Mouse (Mus musculus) B cell, adult 2 months (primary cell): ENCODE data around the gene Scp2.
"Not testable (repeated sequence)": the region's sequence is repeated elsewhere in the genome, so short reads cannot be mapped to it uniquely, and the experiment has no call there.

ENCODE experiments used
- DNase-seq, 2 experiments: peaks; one replicate each; pipeline ENCODE4 v3.0.0; 2022

Gene Scp2

DNA sequence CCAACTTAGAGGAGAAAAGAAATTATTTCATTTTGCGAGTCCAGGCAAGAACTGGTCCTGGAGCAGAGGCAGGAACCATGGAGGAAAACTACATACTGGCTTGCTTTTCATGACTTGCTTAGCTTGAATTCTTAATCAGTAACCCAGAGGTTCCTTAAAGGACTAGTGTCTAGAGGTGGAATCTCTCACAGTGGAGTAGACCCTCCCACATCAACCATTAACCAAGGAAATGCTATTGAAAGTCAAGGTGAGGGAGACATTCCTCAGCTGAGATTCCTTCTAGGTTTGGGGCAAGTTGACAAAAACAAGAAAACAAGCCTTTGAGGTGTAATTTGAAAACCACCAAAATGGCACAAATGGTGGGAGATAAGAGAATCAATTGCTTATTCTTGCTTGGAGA is at the start of gene Scp2:
TSS of gene Scp2 (minus strand) at position 119 of the 400 bp plus-strand sequence.
- DNase-seq: no peak

DNA sequence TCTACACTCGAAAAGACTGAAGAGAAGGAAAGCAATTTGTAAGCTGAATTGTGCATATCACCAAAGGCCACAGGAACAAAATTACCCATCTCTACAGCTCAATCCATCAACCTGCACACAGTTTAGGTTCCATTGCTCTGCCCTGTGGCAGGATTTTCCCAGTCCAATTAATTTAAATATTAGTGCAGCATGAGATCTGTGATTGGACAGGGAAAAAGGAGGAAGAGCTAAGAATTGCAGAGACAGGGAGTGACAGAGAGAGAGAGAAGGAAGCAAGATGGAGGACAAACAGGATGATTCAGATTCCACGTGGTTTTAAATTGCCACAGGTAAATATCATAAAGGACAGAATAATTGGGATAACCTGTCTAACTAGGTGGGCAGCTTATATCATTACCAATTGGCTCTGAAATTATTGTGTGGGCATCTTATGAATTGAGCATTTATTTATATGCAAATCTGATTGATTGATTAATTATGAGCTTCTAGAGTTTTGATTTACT is 48.1 kb upstream of the Scp2 start:
- no peak for DNase-seq

DNA sequence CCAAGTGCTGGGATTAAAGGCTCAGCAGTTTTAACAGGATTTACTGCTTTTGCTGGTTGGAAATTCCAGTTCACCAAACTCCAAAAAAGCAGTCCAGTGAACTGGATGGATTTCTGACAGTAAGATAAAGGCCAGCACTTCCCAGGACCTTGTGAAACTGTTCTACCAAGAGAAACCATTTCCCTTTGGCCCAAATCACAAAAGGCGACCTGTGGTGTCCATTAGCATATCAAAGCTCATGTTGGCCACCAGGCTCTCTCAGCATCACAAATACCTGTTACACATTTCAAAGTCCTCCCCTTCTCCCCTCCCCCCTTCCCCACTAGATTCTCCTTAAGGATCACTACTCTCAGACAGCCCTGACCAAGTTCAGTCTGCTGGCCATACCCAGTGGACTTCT is 37.5 kb upstream of the Scp2 start:
- DNase-seq: no peak

DNA sequence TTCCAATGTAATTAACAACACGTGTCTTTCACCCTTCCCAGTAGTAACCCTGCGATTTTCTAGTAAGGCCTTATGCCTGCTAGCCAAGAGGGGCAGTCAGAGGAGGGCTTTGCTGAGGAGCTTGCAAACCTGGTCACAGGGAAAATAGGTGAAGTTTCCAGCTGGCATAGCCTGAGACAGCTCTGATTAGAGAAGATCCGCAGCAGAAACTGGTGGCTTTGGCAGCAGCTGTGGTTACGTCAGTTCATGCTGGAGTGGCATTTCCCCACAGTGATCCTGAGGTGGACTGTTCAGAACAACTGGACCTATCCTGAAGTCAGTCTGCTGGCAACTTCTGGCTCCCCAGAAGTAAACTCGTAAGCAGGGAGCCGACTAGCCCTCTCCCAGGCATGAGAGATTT is 23.3 kb upstream of the Scp2 start:
- no peak for DNase-seq

DNA sequence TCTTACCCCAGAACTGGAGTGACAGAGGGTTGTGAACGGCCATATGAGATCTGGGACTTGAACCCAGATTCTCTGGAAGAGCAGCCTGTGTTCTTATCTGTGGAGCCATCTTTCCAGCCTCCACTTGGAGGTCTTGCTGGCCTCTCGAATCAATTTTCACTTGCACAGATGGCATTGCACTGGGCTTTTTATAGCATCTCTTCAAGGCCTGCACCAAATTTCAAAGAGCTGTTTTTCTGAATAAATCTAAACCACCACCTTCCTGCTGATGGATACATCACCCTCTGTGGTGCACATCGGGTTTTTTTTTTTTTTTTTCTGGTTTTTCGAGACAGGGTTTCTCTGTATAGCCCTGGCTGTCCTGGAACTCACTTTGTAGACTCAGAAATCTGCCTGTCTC is 22.1 kb upstream of the Scp2 start:
- DNase-seq: no peak

DNA sequence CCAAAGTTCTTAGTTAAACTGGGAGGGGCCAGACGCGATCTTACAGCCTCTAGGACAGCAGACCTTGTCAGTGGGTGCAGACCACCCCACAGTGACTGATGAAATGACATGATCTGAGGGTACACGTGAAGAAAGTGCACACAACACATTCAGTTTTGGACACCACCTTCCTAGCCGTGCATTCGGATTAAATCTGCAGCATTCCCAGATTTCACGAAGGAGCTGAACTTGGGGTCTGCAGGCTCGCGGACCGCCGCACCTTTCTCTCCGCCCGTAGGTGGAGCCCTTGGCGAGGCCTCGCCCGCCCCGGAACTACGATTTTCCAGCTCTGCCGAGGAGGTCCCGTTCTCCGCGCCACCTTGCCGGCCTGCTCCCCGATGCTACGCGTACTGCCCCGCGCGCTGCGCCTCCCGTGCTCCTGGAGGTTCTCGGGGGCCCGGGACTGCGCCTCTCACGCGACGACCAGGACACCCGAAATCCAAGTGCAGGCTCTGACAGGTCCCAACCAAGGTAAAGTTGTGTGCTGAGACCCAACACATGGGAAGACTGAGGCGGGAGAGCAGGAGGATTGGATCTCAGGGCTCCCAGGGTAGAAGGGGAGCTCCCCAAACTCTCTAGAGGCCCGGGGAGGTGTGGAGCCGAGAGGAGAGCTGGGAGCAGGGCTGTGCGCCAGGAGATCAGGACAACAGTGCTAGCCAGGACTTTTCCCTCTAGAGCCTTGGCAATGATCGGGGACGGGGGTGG is 20.5 kb upstream of the Scp2 start, which contains the start of gene Echdc2:
TSS of gene Echdc2 (plus strand) at position 286 of the 744 bp plus-strand sequence.
- DNase-seq: peak; percentile 3 to 7

DNA sequence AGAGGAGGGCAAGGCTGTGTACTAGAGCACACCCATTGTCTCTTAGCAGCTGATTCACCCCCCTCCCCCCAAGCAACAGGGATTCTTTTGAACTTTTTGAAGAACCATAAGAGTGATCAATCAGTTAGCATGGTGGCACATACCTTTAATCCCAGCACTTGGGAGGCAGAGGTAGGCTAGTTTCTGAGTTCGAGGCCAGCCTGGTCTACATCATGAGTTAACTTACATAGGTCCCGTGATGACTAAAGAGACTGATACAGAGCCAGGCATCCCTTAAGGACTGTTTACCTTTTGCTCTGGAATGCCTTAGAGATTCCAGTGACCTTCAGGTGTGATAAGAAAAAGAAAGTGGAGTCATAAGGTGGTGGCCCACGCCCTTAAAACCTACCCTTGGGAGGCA is 18.5 kb upstream of the Scp2 start:
- DNase-seq: no peak

DNA sequence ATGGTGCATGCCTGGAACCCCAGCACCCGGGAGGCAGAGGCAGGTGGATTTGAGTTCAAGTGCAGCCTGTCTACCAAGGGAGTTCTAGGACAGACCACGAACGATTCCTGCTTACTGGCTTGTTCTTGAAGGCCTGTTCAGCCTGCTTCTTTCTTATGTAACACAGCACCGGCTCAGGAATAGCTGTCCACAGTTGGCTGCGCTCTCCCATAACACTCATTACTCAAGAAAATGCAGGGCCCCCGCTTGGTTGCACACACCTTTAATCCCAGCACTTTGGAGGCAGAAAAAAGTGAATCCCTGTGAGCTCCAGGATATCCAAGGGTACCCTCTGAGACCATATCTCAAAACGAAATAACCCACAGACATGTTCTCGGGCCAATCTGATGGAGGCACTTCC is 17.1 kb upstream of the Scp2 start:
- DNase-seq: no peak

DNA sequence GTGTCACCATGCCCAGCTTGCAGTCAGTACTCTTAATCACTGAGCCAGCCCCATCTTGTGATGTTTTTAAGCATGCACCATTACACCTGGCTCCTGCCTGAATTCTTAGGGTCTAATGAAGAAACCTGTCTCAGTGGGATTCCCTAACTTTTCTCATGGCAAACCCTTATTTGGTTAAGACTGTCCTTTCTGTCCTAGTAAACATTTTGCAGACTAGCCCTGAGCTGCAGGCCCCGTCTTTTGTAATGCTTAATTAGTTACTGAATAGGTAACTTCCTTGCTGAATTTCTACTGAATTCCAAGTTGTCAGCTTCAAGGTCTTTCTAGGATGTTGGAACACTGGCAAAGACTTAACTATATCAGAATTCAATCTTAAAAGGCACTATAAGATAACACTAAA is 10.3 kb upstream of the Scp2 start:
- not testable (repeated sequence) for DNase-seq

DNA sequence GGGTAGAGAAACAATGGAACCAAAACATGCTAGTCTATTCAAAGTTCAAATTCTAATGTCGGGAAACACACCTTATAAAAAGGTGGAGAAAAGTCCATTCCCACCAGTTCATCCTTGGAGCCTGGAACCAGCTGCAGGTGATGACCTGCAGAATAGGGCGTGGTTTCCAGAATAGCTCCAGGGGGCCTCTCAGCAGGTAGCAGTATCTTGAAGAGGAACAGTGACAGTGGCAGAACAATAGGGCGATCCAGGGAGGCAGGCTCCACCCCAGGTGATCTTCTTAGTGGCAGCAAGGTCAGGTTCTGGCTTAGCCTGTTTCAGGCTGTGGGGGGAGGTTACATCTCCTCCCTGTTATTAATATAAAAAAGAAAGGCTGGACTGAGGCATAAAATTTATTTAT is 756 bp upstream of the Scp2 start:
- DNase-seq: not testable (repeated sequence)

DNA sequence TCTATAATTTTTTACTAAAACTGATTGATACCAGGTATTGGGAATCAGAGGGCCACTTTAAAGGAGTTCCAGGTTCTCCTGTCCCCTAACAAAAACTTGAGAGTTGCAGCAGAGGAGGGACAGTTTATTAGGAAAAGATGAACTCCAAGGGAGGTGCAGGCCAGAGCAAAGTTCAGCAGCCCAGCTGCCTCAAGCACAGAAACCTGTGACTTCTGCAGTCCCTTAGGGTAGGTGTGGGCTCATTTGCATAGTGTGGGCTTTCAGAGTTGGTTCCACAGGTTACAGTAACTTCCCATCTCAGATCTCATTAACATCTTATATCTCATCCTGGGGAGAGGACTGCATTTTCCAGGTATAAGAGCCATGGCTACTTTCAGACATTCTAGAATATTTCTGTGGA is 1.0 kb downstream of the Scp2 start:
- DNase-seq: no peak

DNA sequence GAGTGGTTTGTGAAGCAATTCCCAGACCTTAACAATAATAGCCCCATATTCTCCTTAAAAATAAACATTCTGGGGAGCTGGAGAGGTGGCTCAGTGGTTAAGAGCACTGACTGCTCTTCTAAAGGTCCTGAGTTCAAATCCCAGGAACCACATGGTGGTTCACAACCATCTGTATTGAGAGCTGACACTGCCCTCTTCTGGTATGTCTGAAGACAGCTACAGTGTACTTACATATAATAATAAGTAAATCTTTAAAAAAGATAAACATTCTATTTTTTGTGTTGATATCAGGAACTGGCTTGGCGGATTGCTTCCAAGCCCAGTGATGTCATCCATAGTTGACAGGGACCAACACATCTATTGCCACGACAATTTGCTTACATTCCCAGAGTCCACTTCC is 1.6 kb downstream of the Scp2 start:
- DNase-seq: not testable (repeated sequence)

DNA sequence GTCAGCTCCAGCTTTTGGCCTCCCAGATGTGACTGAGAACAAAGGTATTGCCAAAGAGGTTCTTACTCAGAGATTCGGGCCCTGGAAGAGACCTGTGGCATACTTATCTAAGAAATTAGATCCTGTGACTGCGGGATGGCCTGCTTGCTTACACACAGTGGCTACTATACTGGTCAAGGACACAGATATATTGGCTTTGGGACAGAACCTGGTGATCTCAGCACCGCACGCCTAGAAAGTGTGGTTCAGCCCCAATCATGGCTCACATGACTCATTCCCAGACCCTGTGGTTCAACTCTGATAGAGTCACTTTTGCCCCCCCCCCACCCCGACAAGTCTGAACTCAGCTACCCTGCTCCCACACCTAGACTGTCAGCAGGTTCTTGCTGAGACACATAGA is 7.9 kb downstream of the Scp2 start:
- no peak for DNase-seq

DNA sequence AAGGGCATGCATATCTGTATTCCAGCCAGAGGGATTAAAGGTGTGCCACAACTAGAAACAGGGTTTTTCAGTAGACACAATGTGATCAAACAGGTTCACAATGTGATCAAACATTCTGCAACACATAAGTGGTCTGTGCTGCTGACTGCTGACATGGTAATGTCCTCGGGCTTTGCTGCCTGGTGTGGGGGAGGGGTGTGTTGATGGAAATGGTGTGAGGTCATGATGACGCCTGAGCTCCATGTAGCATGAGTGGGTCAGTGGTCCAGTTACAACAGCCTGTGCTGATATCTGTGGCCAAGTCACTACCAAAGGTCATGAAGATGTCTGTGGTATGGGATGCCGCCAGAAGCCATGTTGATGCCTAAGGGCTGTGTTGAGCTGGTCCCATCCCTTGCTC is 14.3 kb downstream of the Scp2 start:
- no peak for DNase-seq

DNA sequence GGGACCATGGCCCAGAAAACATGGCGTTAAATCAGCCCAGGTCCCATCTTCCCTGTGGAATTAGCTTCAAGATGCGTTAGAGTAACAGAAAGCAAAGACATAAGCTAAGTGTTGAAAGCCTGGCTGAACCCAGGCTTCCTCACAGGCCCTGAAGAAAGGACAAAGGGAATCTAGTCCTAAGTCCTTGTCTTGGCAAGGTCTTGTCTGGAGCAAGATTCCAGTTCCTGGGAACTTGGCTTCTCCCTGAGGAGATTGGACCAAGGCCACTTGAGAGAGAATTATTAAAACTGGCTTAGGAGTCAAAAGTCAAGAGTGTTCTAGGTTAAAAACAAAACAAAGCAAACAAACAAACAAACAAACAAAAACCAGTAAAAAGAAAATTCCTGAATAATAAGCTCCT is 16.5 kb downstream of the Scp2 start:
- DNase-seq: no peak

DNA sequence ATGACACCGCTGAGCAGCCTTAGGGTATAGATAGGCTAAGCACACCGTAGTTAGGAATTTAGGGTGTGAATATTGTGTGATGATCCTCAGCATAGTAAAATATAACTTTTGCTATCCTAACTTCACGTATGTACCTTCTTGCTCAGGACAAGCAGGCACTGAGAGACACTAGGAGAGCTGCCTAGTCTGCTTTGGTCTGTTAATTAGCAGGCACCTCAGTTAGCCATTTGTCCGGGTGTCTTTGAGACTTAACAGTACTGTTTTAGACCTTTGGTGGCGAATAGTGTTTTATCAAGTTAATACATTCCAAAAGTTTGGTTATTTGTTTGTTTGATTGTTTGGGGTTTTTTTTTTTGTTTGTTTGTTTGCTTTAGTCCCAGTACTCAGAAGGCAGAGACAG is 17.3 kb downstream of the Scp2 start:
- no peak for DNase-seq

DNA sequence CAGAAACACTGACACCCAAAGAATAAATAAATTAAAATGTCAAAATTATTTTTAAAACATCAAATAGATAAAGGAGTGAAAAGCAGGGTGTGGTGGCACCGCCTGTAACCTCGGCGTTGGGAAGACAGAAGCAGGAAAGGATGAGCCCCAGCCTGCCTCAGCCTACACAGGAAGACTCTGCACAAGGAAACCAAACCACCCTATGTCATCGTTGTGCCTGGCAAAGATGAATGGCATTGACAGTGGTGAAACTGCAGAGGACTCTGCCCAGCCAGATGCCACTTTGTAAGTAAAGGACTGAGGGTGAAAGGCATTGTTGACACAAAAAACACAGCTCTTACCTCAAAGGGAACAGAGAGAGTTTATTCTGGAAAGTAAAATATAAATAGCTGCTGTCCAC is 18.5 kb downstream of the Scp2 start:
- DNase-seq: no peak

DNA sequence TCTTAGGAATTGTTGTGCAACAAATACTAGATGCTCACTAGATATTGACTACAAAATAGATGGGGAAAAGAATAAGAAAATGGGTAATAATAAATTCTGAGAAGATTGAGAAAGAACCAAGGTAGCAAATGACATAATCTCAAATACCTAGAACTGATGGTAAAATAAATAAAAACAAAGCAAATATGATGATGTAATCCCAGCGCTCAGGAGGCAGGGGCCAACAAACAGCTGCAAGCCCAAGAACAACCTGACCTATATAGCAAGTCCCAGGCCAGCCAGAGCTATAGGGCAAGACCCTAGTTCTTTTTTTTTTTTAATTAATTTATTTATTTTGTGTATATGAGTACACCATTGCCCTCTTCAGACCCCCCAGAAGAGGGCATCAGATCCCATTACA is 20.7 kb downstream of the Scp2 start:
- DNase-seq: no peak

DNA sequence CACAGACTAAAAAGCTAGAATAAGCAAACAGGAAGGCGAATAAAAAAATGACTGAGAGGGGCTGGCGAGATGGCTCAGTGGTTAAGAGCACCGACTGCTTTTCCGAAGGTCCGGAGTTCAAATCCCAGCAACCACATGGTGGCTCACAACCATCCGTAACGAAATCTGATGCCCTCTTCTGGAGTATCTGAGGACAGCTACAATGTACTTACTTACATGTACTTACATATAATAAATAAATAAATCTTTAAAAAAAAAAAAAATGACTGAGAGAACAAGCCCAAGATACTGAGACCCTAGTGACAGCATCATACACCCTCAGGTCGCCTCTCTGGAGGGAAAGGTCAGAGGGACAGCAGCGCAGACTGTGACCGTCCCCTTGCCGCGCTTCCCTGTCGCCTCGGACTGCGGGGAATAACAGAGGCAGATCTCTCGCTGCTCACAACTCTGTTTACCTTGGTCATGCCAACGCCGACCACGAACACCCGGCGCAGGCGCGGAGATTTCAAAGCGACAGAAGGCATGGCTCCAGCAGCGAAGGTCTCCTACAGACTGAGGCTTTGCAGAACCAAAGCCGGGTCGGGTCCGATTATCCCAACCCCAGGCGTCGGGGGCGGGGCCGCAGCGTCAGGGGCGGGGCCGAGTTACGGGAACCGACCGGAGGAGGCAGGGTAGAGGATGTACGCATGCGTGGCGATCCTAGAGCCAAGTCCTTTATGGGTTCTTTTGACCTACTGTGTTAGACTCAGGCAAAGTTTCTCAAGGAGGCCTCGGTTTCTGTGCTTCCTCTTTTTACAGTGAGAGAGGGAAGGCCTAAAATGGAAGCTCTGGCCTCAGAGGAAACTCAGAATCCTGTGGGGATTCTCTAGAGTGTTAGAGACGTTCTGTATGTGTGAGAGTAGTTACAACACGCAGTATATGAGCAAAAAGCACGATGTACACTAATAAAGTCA is 26.6 kb downstream of the Scp2 start:
- DNase-seq: peak; percentile 92 to 93

DNA sequence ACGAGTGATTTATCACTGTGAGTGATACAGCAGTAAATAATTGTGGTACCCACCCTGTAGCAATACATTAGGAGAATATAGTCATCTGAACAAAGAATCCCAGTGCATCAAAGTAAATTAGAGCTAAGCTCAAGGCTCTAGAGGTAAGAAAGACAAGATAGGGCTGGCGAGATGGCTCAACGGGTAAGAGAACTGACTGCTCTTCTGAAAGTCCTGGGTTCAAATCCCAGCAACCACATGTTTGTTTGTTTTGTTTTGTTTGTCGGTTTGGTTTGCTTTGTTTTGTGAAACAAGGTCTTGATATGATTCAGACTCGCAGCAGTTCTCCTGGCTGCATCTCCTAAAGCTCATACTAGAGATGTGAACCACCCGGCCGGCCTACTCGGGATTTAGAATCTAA is 27.3 kb downstream of the Scp2 start:
- DNase-seq: peak; percentile 2

DNA sequence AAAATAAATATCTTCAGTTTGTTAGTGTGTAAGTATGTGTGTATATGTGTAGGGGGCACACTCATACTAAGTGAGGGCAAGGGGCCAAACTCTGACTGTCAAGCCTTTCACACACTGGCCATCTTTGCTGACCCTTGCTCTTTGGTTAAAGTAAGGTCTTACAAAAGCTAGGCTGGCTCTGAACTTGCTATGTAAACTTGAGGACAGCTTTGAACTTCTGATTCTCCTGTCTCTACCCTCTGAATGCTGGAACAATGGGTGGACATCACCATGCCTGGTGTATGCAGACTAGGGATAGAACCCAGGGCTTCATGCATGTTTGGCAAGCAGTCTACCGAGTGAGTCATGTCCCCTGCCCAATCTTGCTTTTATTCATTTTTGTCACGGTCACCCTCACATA is 28.3 kb downstream of the Scp2 start:
- no peak for DNase-seq

DNA sequence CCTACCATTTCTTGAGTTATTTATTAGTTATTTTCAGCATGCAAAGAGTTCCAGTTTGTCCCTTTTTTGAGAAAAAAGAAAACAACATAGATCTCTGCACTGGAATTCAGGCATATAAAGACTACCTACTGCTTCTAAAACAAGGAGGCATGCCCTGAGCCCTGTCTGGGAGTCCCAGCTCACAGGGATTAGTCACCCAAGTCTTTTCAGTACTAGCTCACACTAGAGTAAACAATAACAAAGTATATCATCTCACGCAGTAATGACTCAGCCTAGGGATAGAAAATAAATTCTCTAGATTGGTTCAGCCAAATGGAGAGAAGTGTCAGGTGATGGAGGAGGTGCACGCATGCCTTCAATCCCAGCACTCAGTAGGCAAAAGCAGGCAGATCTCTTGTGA is 34.1 kb downstream of the Scp2 start:
- no peak for DNase-seq

DNA sequence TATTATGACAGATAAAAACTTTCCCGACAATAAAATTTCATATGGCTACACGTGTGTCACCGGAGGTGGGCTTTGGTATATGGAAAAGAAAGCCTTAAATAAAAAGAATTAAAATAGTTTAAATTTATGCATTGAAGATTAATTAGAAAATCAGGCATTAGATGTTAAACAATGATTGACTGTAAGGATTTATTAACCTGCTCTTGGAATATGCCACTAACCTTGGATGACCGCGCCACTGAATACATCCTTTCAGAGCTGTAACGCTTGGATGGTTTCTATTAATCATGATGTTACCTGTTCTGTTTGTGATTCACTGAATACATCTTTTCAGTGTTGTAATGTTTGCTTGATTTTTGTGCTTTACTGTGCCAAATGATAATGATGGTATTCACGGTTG is 35.1 kb downstream of the Scp2 start:
- no peak for DNase-seq

DNA sequence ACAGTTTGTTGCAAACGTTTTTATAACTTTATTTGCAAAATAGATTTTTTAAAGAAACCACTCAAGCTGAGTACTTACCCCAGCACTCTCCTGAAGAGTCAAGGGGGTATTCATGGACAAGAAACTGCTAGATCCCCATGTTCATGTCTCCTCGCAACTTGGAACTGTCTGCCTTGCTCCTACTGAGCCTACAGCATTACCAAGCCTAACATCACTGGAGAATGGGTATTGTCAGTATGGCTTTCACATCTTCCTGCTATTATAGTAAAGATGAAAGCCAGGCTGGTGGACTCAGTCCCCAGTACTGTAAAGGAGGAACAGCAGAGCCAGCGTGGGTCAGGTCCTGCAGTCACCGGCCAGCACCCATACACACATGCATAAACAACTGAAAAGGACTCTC is 48.5 kb downstream of the Scp2 start, which contains the start of gene Podn:
TSS of gene Podn (minus strand) at position 101 of the 400 bp plus-strand sequence.
- no peak for DNase-seq
